Mouse (Mus musculus): Measurements from ENCODE around the gene Proz. TPM values are rescaled to one million over a fixed set of nuclear protein-coding genes. Genes with fewer than 3 reads are reported as not detected.
"Not testable (repeated sequence)": the region's sequence is repeated elsewhere in the genome, so short reads cannot be mapped to it uniquely, and the experiment has no call there.

The Proz gene
- total RNA-seq (2022): not detected

GRCm38 (mm10) chr8:13060441-13061150 is at the start of gene Proz:
Proz (plus strand) TSS chr8:13060914.
- DNase-seq (ENCODE audit: low spot score): no peak

DNA sequence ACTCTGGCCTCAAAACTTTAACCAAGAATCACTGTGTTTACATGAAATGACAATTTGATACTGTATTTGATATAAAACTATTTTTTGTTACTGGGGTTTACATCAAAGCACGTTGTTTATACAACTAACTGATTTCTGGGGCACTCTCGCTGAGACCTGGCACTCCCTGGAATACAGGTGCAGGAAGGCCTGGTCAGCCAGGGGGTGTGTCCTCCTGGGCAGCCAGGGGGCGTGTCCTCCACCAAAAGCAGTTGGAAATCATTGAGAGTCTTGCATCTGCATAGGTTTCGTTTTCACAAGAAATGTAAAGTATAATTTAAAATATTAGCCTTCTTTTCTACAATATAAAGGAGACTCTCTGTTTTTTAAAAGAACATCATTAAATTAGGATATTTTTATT is 41.2 kb upstream of the Proz start:
- DNase-seq (ENCODE audit: low spot score): no peak

DNA sequence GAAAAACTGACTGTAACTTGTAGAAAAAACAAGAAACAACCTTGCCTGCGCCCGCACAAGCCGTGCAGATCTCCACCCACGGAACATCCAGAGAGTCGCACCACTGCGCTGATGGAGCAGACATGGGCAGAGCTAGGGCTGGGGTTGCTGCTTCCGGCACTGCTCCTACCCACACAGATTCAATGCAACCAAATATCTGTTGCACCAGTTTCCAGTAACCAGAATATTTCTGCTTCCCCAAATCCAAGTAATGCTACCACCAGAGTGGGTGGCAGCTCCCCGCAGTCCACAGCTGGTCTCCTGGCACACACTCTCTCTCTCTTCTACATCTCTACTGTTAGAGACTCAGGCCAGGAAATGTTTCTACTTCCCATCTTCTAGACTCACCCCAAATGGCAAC is 38.9 kb upstream of the Proz start:
- no peak for DNase-seq (ENCODE audit: low spot score)

DNA sequence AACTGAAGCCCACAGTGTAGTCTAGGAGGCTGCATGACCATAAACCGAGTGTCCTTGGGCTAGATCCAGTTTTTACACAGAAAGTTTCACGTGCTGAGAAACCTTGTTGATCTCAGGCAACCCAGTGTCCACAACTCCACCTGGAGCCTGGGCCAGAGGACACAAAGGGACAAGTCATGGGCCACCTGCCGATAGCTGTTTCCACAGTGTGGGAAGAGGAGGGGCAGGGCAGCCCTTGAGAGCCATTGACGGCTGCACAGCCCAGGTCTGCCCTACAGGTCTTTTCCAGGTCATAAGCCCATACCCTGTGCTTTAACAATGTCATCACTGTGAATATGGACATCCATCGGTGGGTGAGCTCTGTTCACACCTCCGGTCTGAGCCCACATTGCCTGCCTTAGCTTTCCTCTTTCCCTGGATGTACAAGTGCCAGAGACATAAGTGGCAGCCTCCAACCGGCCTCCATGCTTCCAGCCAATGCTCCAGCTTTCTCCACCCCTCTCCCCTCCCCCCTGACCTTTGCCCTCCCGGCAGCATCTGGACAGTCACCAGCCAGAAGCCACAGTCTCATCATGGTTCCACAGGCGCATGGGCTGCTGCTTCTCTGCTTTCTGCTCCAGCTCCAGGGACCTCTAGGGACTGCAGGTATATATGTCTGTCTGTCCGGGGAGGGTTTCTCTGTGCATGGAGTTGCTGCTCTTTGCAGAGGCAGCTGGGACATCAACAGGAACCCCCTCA is 35.1 kb upstream of the Proz start, which contains the start of gene F7:
Gene F7 (plus strand): TSS at position 548 of the 738 bp plus-strand sequence.
- no peak for DNase-seq (ENCODE audit: low spot score)

- no peak for DNase-seq (ENCODE audit: low spot score)
These were observed 33.1 kb upstream of the Proz start for GRCm38 (mm10) chr8:13027615-13028014.

GRCm38 (mm10) chr8:13028482-13028881 is 32.2 kb upstream of the Proz start:
- no peak for DNase-seq (ENCODE audit: low spot score)

DNA sequence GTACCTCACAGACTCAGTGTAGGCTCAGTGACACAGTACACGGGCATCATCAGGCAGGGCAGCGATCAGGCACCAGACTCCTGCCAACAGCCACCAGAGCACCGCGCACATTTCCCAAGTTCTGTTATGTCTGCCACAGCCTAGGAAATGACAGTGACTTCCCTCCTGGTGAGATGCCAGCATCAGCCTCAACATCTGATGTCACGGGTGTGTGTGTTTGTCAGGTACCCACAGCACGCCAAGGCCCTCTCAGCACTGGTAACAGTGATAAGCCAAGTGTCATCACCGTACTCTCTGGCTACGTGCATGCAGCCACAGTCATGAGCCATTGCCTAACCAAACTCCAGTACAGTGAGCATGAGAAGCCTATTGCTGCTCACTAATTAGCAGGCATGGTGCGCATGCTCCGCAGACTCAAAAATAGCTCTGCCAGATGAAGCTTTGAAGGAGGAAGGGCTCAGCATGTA is 24.3 kb upstream of the Proz start:
- no peak for DNase-seq (ENCODE audit: low spot score)

GRCm38 (mm10) chr8:13037015-13037414 is 23.7 kb upstream of the Proz start, which contains the start of gene F10:
F10 (plus strand) TSS chr8:13037308.
- DNase-seq (ENCODE audit: low spot score): no peak

DNA sequence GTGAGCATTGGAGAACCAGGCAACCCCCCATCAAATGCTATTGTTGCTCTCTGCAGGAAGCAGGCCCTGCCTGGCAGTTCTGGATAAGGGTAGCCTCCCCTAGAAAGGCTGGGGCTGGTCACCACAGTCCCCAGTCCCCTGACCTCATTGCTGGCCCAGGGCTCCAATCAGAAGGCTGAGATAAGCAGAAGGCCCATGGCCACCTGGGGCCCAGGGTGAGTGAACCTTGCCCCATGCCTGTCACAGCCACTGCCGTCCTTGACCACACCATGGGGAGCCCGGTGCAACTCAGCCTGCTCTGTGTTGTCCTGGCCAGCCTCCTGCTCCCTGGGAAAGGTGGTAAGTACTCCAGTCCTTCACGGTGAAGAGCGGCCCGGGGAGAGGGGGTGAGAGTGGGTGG is 23.1 kb upstream of the Proz start:
- no peak for DNase-seq (ENCODE audit: low spot score)

GRCm38 (mm10) chr8:13039054-13039453 is 21.7 kb upstream of the Proz start:
- no peak for DNase-seq (ENCODE audit: low spot score)

DNA sequence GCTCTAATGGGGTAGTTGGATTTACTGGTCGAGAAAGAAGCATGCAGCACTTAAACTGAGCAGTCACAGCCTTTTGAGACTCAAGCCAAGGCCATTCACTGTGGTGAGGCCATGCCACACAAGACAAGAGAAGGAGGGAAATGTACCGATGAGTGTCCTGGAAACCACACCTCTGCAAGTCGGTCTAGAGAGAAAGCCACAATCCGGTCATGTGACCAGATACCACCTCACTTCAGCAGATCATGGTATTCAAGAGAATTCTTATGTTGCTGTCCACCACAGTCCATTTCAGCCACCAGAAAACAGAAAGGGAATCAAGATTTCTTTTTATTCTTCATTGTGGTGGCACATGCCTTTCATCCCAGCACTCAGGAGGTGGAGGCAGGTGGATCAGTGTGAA is 19.3 kb upstream of the Proz start:
- DNase-seq (ENCODE audit: low spot score): no peak

DNA sequence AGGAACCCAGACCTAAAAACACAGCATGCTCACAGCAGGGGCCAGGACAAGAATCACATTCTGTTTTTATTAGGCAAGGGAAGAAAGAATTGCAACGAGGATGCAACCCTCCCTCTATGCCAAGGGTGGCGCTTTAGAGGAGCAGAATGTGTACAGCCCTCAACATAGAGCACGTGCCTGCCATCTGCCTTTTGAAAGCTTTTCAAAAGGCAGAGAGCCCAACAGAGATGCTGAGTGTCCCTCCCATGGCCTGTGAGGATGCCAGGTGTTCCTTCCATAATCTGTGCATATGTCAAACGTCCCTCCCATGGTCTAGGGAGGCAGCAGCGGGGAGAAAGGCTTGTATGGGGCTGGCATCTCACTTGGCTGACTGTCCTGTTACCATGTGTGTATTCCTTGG is 13.1 kb upstream of the Proz start:
- no peak for DNase-seq (ENCODE audit: low spot score)

GRCm38 (mm10) chr8:13050550-13050949 is 10.2 kb upstream of the Proz start:
- DNase-seq (ENCODE audit: low spot score): no peak

GRCm38 (mm10) chr8:13057351-13057750 is 3.4 kb upstream of the Proz start:
- no peak for DNase-seq (ENCODE audit: low spot score)

GRCm38 (mm10) chr8:13063112-13063511 is 2.4 kb downstream of the Proz start:
- no peak for DNase-seq (ENCODE audit: low spot score)

GRCm38 (mm10) chr8:13073255-13073654 is 12.5 kb downstream of the Proz start:
- no peak for DNase-seq (ENCODE audit: low spot score)

- DNase-seq (ENCODE audit: low spot score): no peak
These were observed 14.3 kb downstream of the Proz start for GRCm38 (mm10) chr8:13075044-13075443.

GRCm38 (mm10) chr8:13075579-13075978 is 14.9 kb downstream of the Proz start:
- DNase-seq (ENCODE audit: low spot score): not testable (repeated sequence)

DNA sequence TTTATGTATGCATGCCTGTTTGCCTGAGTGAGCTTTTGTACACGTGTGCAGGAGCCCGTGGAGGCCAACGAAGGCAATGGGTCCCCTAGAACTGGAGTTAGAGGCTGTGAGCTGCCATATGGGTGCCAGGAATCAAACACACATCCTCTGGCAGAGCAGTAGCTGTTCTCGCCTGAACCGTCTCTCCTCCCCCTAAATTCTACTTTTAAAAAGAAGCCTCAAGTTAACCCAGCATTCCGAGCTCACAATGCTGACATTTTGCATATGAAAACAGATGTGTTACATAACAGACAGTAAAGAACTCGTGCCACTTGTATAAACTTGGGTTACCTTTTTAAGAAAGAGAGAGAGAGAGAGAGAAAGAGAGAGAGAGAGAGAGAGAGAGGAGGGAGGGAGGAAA is 16.8 kb downstream of the Proz start:
- DNase-seq (ENCODE audit: low spot score): no peak

- peak; percentile 90 for DNase-seq (ENCODE audit: low spot score)
These were observed 44.0 kb downstream of the Proz start for GRCm38 (mm10) chr8:13104691-13105086.

- peak; percentile 94 for DNase-seq (ENCODE audit: low spot score)
These were observed 44.6 kb downstream of the Proz start, which contains the start of the genes Pcid2 and Cul4a for GRCm38 (mm10) chr8:13105087-13105881. Pcid2 (minus strand) TSS chr8:13105459. Cul4a (plus strand) TSS chr8:13105621.

All from heart, adult 8-10 months (tissue).